Comparison of ENCODE assay signal across 17 mouse cellular contexts in genomic region chr9:62944063-62944462, GRCm38 (mm10).
"Had no signal": no experiment of that assay in that cellular context is flagged by ENCODE, and none has a peak within 500 bp of the region (broad histone marks: within the 10 kb centered on the region; RNA-seq: fewer than 3 reads in every experiment).

No protein-coding gene starts in this region.

- H3K36me3 ChIP-seq: neural tube, embryonic 12.5 days; neural tube, embryonic 13.5 days; neural tube, embryonic 15.5 days had no signal

- H3K4me1 ChIP-seq: neural tube, embryonic 12.5 days; neural tube, embryonic 13.5 days; stomach, embryonic 15.5 days had no signal

- H3K9me3 ChIP-seq: neural tube, embryonic 12.5 days; neural tube, embryonic 13.5 days; neural tube, embryonic 15.5 days; stomach, embryonic 15.5 days had no signal

- H3K4me2 ChIP-seq: neural tube, embryonic 12.5 days; neural tube, embryonic 13.5 days; neural tube, embryonic 15.5 days; stomach, embryonic 15.5 days had no signal

- H3K9ac ChIP-seq: neural tube, embryonic 12.5 days; neural tube, embryonic 13.5 days; neural tube, embryonic 15.5 days; stomach, embryonic 15.5 days had no signal

- H3K27ac ChIP-seq: neural tube, embryonic 12.5 days; neural tube, embryonic 13.5 days; neural tube, embryonic 15.5 days; stomach, embryonic 15.5 days; stomach, postnatal 0 days had no signal

- DNase-seq: retina, postnatal 1 day; right cerebral cortex, adult 18-20 months; right cerebral cortex, postnatal 14 days; right cerebral cortex, postnatal 25 days; right cerebral cortex, postnatal 4 days; spleen, adult 18-20 months; thymus, adult 18-20 months; thymus, adult 2 months; thymus, postnatal 14 days; thymus, postnatal 25 days; thymus, postnatal 36 days; thymus, postnatal 4 days had no signal

- H3K27me3 ChIP-seq: neural tube, embryonic 12.5 days; neural tube, embryonic 13.5 days; neural tube, embryonic 15.5 days; stomach, embryonic 15.5 days had no signal

- H3K4me3 ChIP-seq: neural tube, embryonic 12.5 days; neural tube, embryonic 13.5 days; neural tube, embryonic 15.5 days; stomach, embryonic 15.5 days had no signal
